Mouse (Mus musculus) brain, embryonic 14.5 days (tissue): ENCODE data around the gene Tor1aip2.

Experiments used
- CTCF ChIP-seq: fragments of 200-500 bp; IDR thresholded peaks from 2 replicates; pipeline ENCODE4 v1.5.1; 2012; ENCODE audit warnings: inconsistent platforms, mild to moderate bottlenecking, moderate library complexity, borderline replicate concordance; ENCODE audit not compliant: insufficient read depth, insufficient read length; ENCODE audit errors: extremely low read depth
- POLR2A ChIP-seq: fragments of 200-500 bp; IDR thresholded peaks from 2 replicates; pipeline ENCODE4 v1.6.1; 2012; ENCODE audit warnings: mild to moderate bottlenecking, inconsistent platforms, borderline replicate concordance; ENCODE audit not compliant: poor library complexity, insufficient read depth, insufficient read length, severe bottlenecking; ENCODE audit errors: extremely low read depth

DNA sequence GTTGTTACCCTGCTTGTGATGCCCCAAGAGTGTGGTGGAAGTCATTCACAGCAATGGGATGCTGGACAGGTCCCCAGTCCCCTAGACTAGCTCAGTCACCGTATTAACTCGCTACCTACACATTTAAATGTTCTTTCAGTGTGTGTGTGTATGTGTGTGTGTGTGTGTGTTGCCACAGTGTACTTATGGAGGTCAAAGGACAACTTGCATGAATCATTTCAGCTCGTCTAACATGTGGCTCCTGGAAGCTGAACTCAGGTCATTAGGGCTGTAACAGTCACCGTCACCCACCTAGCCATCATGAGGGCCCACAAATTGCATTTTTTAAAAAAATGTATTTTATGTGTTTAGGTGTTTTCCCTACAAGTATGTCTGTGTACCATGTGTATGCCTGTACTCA, 27.0 kb downstream of the Tor1aip2 start:
- TF ChIP-seq POLR2A (no peak), CTCF (no peak)
